Mouse (Mus musculus): Measurements from ENCODE around the gene Gli1. TPM values are rescaled to one million over a fixed set of nuclear protein-coding genes. Genes with fewer than 3 reads are reported as not detected.

Gli1 gene
- 1 to 10 TPM; 3.3 to 4.5 TPM for total RNA-seq (2021)
- long read RNA-seq, experiment 1, partial matches to known transcripts: 1 of 1 reads
- long read RNA-seq, experiment 1, other reads (novel, unspliced or antisense): 0 of 1 reads
- long read RNA-seq, experiment 2, full-length matches to known transcripts: 1 of 2 reads
- long read RNA-seq, experiment 2, partial matches to known transcripts: 0 of 2 reads
- long read RNA-seq, experiment 2, other reads (novel, unspliced or antisense): 1 of 2 reads

DNA sequence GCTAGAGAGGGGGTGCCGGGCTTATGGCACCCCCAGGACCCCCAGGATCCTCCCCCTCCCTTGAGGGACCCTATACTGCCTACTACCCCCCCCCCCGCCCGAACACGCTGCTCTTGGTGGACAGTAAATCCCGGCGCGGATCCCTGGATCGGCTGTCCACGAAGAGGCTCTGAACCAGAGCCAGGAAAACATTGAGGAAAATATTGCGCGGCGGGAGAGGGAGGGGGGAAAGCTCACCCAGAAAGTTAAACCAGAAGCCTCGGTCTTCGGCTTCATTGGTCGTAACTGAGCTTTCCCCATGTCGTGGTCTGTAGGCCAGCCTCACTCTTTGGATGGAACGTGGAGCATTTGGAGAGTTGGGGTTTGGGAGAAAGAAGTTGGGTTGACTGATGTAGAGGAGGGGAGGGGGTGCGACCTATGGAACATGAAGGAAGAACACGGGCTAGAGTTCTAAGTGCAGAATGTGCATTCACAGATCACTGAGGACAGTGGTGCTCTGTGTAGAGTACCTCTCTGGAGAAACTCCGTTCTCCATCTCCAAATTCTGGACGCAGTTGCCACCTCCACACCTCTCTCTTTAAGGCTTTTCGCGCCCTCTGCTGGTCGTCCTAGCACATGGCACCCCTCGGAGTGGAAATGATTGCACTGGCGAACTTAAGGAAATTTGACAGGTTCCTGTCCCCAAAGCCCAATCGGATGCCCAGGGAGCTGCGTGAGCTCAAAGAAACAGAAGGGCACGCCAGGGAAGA, at the start of gene Gli1:
Gene Gli1 (minus strand): TSS at position 84 of the 749 bp plus-strand sequence.
- H3K4me3 ChIP-seq: peak within 1 kb of the TSS; percentile 32
- no peak within 1 kb of the TSS for H3K27ac ChIP-seq
- intact Hi-C loops (cut with DNase I): no loop called here
- peak; percentile 67 to 83 for DNase-seq (ENCODE audit: extremely low spot score in 1 of 2, low spot score in 2 of 2)
- TF ChIP-seq CTCF (IDR thresholded peaks at IDR 0.05): peak; percentile 88

DNA sequence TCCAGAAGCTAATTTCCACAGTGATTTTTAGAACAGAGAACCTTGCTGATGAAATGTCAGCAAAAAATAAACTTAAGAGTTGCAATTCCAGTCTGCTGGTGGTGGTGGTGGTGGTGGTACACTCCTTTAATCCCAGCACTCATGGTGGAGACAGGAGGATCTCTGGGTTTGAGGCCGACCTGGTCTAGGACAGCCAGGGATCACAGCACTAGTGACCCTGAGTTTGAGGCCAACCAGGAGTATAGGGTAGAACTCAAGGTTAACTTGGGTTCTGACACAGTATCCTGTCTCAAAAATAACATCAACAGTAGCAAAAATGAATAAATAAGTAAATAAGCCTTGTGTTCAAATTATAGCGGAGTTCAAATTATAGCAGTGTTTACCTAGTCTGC, 40.0 kb upstream of the Gli1 start:
- no peak for TF ChIP-seq CTCF (IDR thresholded peaks at IDR 0.05)
- Histone ChIP-seq H3K27ac (no peak overlapping the region), H3K4me3 (peak overlapping the region; percentile 80)
- intact Hi-C loops (cut with DNase I): loop anchor here (2.0 kb wide), 1 partner anchor 39 kb away; no protein-coding TSS in a partner anchor
- no peak for DNase-seq (ENCODE audit: extremely low spot score in 1 of 2, low spot score in 2 of 2)

DNA sequence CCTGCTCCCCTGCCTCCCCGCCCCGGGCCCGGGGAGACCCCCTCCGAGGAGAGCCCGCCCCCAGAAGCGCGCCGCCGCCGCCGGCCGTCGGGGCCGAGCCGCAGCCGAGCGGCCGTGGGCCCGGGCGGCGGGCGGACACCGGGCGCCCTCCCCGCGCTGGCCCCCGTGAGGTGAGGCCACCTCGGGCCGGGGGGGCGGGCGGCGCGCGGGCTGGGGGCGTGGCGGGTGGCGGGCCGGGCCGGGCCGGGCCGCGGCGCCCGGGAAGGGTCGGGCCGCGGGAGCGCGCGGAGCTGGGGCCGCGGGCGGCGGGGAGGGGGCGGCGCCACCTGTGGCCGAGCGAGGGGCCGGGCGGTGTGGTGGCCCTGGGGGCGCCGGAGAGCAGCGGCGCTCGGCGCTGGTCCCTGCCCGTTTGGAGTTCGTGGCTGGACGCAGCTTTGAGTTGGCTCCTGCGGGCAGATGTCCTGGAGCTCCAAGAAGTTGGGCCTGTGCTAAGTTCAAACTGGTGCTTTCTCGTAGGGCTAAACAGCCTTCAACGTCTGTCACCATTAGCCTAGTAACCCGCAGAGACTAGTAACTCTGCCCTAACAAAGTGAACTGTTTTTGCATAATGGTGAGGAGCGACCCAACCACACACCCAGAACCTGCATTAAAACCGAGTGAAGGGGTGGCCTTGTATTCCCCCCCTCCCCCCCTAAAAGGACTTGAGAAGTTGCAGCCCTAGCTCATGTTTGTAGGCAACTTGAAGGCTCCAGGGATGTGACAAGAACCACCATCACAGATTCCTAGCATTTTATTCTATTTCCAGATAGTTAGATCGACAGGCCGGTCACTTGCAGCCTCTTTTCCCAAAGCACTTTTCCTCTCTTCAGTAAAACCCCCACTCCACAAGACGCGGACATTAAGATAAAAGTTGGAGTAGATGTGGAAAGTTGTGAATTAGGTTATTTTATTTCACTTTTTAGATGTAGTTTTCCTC, 39.3 kb upstream of the Gli1 start:
- intact Hi-C loops (cut with DNase I): loop anchor here (1.0 to 2.0 kb wide), 3 partner anchors 27 to 40 kb away; partner anchors contain the start of gene Inhbe
- DNase-seq (ENCODE audit: extremely low spot score in 1 of 2, low spot score in 2 of 2): peak; percentile 47 to 51
- peak overlapping the region; percentile 94 for H3K27ac ChIP-seq
- TF ChIP-seq CTCF (IDR thresholded peaks at IDR 0.05): no peak; the same call in 1 of the 2 replicates
- H3K4me3 ChIP-seq: peak overlapping the region; percentile 80

DNA sequence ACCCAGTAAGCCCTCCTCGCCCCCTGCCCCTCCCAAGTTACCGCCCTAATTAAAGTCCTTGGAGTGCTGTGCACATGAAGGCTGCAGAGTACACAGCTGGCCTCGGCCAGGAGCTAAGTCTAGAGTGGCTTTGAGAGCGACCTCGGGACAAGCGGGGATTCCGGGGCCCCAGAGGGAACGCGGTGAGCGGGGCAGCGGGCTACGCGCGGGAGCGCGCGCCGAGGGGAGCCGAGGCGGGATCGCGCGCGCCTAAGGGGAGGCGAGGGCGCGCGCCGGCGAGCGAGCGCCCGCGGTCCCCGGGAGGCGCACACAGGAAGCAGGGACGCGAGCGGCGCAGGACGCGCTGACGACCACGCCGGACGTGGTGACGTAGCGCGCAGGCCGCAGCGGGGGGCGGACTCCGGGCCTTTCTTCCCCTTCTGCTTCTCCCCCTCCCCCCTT, 38.5 kb upstream of the Gli1 start, which contains the start of gene R3hdm2:
Gene R3hdm2 (plus strand): TSS at position 77 of the 441 bp plus-strand sequence.
- Histone ChIP-seq H3K4me3 (peak within 1 kb of the TSS; percentile 80), H3K27ac (peak within 1 kb of the TSS; percentile 94)
- intact Hi-C loops (cut with DNase I): loop anchor here (1.0 to 2.0 kb wide), 3 partner anchors 26 to 41 kb away; partner anchors contain the start of gene Inhbe
- peak; percentile 91 to 92 for DNase-seq (ENCODE audit: extremely low spot score in 1 of 2, low spot score in 2 of 2)
- no peak for TF ChIP-seq CTCF (IDR thresholded peaks at IDR 0.05)

DNA sequence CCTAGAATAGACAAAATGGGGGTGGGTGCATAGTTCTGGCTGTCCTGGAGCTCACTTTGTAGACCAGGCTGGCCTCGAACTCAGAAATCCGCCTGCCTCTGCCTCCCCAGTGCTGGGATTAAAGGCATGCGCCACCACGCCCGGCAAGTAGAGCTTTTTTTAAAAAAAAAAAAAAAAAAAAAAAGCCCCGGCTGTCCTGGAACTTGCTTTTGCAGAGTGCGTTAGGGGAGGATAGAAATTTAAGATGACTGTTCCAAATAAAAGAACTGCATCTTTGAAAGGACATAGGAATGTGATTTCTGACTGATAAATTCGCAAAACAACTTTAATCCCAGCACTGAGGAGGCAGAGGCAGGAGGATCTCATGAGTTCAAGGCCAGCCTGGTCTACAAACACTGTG, 37.9 kb upstream of the Gli1 start:
- peak overlapping the region; percentile 94 for H3K27ac ChIP-seq
- intact Hi-C loops (cut with DNase I): loop anchor here (1.0 to 2.0 kb wide), 3 partner anchors 25 to 41 kb away; partner anchors contain the start of gene Inhbe
- no peak for TF ChIP-seq CTCF (IDR thresholded peaks at IDR 0.05)
- DNase-seq (ENCODE audit: extremely low spot score in 1 of 2, low spot score in 2 of 2): no peak
- peak overlapping the region; percentile 60 for H3K4me3 ChIP-seq

DNA sequence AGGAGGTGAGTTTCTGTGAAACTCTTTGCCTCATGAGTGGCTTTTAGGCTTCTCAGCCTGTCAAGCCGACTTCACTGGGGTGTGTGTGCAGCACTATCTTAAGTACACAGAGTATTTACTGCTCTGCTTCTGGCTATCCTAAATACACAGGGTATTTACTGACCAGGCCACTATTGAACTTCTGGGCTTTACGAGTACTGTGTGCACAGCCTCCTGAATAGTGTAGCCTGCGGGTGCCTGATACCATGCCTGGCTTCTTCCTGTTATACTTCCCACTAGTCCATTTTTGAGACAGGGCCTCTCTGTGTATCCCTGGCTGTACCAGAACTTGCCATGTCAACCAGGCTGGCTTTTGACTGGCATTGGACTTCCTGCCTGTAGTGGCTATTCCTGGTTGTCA, 35.9 kb upstream of the Gli1 start:
- Histone ChIP-seq H3K27ac (no peak overlapping the region), H3K4me3 (no peak overlapping the region)
- intact Hi-C loops (cut with DNase I): no loop called here
- no peak for DNase-seq (ENCODE audit: extremely low spot score in 1 of 2, low spot score in 2 of 2)
- no peak for TF ChIP-seq CTCF (IDR thresholded peaks at IDR 0.05)

DNA sequence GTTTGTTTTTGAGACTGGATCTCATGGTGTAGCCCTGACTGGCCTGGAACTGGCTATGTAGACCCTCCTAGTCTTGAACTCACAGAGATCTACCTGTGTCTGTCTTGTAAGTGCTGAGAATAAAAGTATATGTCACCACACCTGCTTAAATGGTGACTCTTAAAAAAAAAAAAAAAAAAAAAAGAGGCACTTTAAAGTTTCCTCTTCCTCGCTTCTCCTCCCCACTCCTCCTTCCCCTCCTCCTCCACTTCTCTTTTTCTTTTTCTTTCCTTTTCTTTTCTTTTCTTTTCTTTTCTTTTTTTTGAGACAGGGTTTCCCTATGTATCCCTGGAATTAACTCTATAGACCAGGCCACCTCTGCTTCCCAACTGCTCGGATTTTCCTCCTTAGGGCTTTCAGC, 29.2 kb upstream of the Gli1 start:
- TF ChIP-seq CTCF (IDR thresholded peaks at IDR 0.05): no peak
- no peak overlapping the region for H3K4me3 ChIP-seq
- DNase-seq (ENCODE audit: extremely low spot score in 1 of 2, low spot score in 2 of 2): no peak
- no peak overlapping the region for H3K27ac ChIP-seq
- intact Hi-C loops (cut with DNase I): no loop called here

DNA sequence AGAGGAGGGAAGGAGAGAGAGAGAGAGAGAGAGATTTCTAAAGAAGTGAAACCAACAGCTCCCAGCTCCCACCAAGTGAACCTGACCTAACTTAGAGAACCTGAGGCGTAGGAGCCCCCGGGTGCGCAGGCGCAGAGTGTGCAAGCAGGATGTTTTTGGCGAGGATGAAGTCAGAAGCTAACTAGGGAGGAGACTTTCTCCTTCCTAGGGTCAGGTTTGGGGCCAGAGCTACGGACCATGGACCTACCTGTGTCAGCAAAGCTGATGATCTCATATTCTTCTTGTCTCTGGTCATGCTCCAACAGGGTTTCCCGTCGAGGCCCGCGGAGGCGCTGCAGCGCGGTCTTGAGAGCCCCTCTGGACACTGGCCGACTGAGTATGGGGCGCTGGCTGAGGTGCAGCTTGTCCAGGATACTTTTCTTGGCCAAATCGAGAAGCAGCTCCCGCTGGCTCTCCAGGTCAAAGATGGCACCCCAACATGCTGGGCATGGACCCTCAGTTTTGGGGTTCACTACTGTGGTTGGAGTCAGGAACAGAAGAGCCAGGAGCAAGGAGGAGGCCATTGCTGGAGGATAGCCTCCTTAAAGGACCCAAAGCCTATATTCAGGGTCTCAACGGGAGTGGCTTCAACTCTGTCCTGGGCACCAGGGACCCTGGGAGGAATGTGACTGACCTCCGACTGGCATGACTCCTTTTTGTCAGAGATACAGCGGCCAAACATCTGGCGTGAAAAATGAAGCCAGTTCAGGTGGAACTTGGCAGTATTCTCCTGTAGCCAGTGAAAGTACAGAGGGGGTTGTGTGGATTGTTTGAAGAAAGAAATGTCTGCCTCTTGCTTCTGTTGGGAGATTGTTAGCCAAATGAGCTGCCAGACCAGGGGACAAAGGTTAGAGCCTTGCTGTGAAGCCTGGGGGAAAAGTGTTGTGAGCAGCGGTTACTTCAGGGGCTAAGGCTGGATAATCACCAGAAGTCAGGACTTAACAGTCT, 28.4 kb upstream of the Gli1 start, which contains the start of gene Inhbc:
Gene Inhbc (minus strand): TSS at position 598 of the 987 bp plus-strand sequence.
- intact Hi-C loops (cut with DNase I): no loop called here

DNA sequence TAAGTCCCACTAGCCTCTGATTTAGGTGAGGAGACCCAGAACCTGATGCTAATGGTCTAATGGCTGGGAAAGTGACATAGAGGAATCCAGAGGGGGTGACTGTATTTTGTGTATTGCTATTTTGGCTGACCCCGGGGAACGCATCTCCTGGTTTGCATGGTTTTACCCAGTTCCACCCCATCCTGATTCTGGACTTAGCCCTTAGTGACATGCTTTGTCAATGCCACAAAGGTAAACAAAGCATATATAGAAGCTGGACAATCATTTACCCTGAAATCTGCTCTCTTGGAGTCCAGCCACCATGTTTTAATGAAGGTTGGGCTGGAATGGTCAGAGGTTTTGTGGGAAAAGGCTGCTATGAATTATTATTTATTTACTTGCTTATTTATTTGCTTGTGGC, 26.5 kb upstream of the Gli1 start:
- intact Hi-C loops (cut with DNase I): no loop called here
- Histone ChIP-seq H3K27ac (no peak overlapping the region), H3K4me3 (no peak overlapping the region)
- no peak for TF ChIP-seq CTCF (IDR thresholded peaks at IDR 0.05)
- DNase-seq (ENCODE audit: extremely low spot score in 1 of 2, low spot score in 2 of 2): no peak

More for the DNA sequence above, 28.4 kb upstream of the Gli1 start, which contains the start of gene Inhbc:
- H3K4me3 ChIP-seq: no peak within 1 kb of the TSS
- no peak within 1 kb of the TSS for H3K27ac ChIP-seq
- no peak for DNase-seq (ENCODE audit: extremely low spot score in 1 of 2, low spot score in 2 of 2)
- TF ChIP-seq CTCF (IDR thresholded peaks at IDR 0.05): no peak

DNA sequence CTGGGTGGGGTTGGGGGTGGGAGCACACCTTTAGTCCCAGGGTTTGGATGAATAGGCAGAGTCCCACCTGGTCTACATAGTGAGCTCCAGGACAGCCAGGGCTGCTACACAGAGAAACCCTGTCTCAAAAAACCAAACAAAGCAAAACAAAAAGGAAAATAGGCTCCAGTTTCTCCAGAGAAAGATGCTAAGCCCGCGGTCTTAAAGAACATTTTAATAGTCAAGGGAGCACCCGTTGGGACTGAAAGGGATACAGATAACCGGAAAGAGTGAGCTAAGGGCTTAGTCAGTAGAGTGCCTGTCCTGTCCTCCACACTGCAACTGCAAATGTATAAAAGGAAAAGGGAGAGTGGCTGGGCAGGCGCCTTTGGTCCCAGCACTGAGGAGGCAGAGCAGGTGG, 25.3 kb upstream of the Gli1 start:
- DNase-seq (ENCODE audit: extremely low spot score in 1 of 2, low spot score in 2 of 2): no peak
- H3K4me3 ChIP-seq: no peak overlapping the region
- H3K27ac ChIP-seq: no peak overlapping the region
- intact Hi-C loops (cut with DNase I): no loop called here
- no peak for TF ChIP-seq CTCF (IDR thresholded peaks at IDR 0.05)
